Mouse (Mus musculus): Measurements from ENCODE around the gene Arvcf.

DNA sequence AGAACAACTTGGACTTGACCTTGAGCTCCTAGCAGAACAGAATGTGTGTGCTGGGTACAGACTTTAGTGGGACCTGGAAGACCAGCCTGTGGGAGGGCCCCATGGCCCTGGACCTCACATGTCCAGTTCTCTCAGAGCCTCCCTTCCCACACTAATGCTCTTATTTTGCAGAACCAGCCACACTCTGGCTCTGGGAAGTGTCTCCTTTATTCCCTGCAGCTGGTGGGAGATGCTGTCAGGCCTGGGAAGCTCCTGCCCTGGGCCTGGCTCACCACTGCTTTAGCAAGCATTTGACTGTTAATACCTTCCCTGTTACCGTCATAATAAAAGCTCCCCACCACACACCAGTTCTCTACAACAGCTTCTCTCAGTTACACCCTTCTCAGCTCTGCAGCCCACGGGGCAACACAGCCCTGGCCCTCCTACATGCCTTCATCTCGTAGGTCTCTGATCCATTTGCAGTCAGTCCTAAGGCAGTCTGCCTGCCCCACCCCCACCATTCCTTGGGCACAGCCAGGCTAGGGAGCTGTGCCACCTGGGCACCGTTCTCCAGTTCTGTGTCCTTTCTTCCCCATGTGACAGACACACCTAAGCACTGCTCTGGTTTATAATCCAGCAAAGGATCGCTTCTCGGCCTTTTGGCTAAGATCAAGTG is 12.3 kb downstream of the Arvcf start:
- TF ChIP-seq CTCF (IDR thresholded peaks at IDR 0.05) = no peak
- no peak for TF ChIP-seq POLR2A (IDR thresholded peaks at IDR 0.05; ENCODE audit: insufficient read depth, low read depth, low read length)
- no peak for TF ChIP-seq EP300 (IDR thresholded peaks at IDR 0.05; ENCODE audit: insufficient read depth, low read depth, low read length)
